Mouse (Mus musculus) CH12.LX (cell line): ENCODE measurements around the gene Tal1. TPM values are rescaled to one million over a fixed set of nuclear protein-coding genes. Genes with fewer than 3 reads are reported as not detected.

ENCODE experiments used
- DNase-seq: peaks from one replicate; pipeline ENCODE4 v3.0.0-alpha.2; 2013; ENCODE audit errors: extremely low read depth
- H3K27ac ChIP-seq: 2 replicates; pipeline ENCODE4 v1.5.1; 2012; ENCODE audit warnings: low read depth, mild to moderate bottlenecking, control low read depth, moderate library complexity; ENCODE audit not compliant: insufficient read depth
- H3K27me3 ChIP-seq: replicated peaks from 2 replicates; pipeline ENCODE3; 2012; ENCODE audit warnings: inconsistent platforms
- H3K36me3 ChIP-seq, 2 experiments: replicated peaks in 1 of 2; 2 replicates each; pipeline versions ENCODE3 to v1.6.1; 2012; ENCODE audit warnings: inconsistent platforms in 1 of 2, low read length in 1 of 2, mild to moderate bottlenecking in 1 of 2, mixed read lengths in 1 of 2, moderate library complexity in 1 of 2; ENCODE audit not compliant: control insufficient read depth in 1 of 2, insufficient read depth in 1 of 2
- H3K4me1 ChIP-seq, 2 experiments: 2 replicates each; pipeline ENCODE4 v1.6.1; 2012; ENCODE audit warnings: inconsistent platforms in 1 of 2, moderate library complexity in 1 of 2; ENCODE audit not compliant: insufficient read depth in 2 of 2, control insufficient read depth in 1 of 2
- H3K4me2 ChIP-seq: 2 replicates; pipeline ENCODE4 v1.6.1; 2012; ENCODE audit warnings: low read depth, mild to moderate bottlenecking, control low read depth; ENCODE audit not compliant: poor library complexity, insufficient read depth, severe bottlenecking
- H3K4me3 ChIP-seq, 3 experiments: fragments of 150-350 bp in 1 of 3; sonication (generic) in 1 of 3; replicated peaks in 1 of 3; 2 replicates each; pipeline versions ENCODE3 to v1.5.1; 2011 to 2012; ENCODE audit warnings: low read depth in 2 of 3, low read length in 2 of 3, mild to moderate bottlenecking in 2 of 3, moderate library complexity in 2 of 3, control low read depth in 1 of 3, improper control_type of control experiment in 1 of 3, inconsistent platforms in 1 of 3, mixed read lengths in 1 of 3; ENCODE audit not compliant: poor library complexity in 1 of 3
- H3K79me2 ChIP-seq: replicated peaks from 2 replicates; pipeline ENCODE4 v1.6.1; 2012; ENCODE audit warnings: mild to moderate bottlenecking, moderate library complexity; ENCODE audit not compliant: control insufficient read depth, poor library complexity, insufficient read depth, severe bottlenecking; ENCODE audit errors: extremely low read depth
- H3K9ac ChIP-seq: 2 replicates; pipeline ENCODE4 v1.6.1; 2012; ENCODE audit warnings: low read depth, mild to moderate bottlenecking, control low read depth, moderate library complexity; ENCODE audit not compliant: insufficient read depth
- H3K9me3 ChIP-seq: replicated peaks from 2 replicates; pipeline ENCODE3; 2012; ENCODE audit warnings: low read length, inconsistent platforms, mixed read lengths
- BHLHE40 ChIP-seq: IDR thresholded peaks from 2 replicates; pipeline ENCODE4 v1.6.1; 2011; ENCODE audit warnings: mild to moderate bottlenecking, low read depth, low read length, improper control_type of control experiment
- CHD1 ChIP-seq: IDR thresholded peaks from 2 replicates; pipeline ENCODE4 v1.6.1; 2012; ENCODE audit warnings: low read depth, low read length, improper control_type of control experiment, inconsistent platforms
- E2F4 ChIP-seq: IDR thresholded peaks from 2 replicates; pipeline ENCODE4 v1.6.1; 2011; ENCODE audit warnings: low read depth, low read length, improper control_type of control experiment; ENCODE audit not compliant: insufficient replicate concordance
- ELF1 ChIP-seq: IDR thresholded peaks from 2 replicates; pipeline ENCODE4 v1.6.1; 2014; ENCODE audit warnings: low read depth, mild to moderate bottlenecking, inconsistent platforms, low read length, improper control_type of control experiment
- ETS1 ChIP-seq: conservative IDR thresholded peaks from 2 replicates; pipeline ENCODE4 v1.6.1; 2012; ENCODE audit warnings: low read depth, mild to moderate bottlenecking, inconsistent platforms, low read length, improper control_type of control experiment, moderate library complexity
- HCFC1 ChIP-seq: IDR thresholded peaks from 2 replicates; pipeline ENCODE4 v1.6.1; 2012; ENCODE audit warnings: low read depth, mild to moderate bottlenecking, inconsistent platforms, low read length, improper control_type of control experiment
- JUN ChIP-seq: IDR thresholded peaks from 2 replicates; pipeline ENCODE4 v1.6.1; 2011; ENCODE audit warnings: low read depth, mild to moderate bottlenecking, low read length, improper control_type of control experiment, moderate library complexity; ENCODE audit not compliant: insufficient read depth
- JUND ChIP-seq: conservative IDR thresholded peaks from 2 replicates; pipeline ENCODE4 v1.6.1; 2011; ENCODE audit warnings: low read depth, low read length, improper control_type of control experiment
- KAT2A ChIP-seq: IDR thresholded peaks from 2 replicates; pipeline ENCODE4 v1.6.1; 2012; ENCODE audit warnings: low read length, improper control_type of control experiment, inconsistent platforms; ENCODE audit not compliant: insufficient replicate concordance
- MAFK ChIP-seq: IDR thresholded peaks from 2 replicates; pipeline ENCODE4 v1.6.1; 2011; ENCODE audit warnings: low read length, improper control_type of control experiment; ENCODE audit not compliant: insufficient replicate concordance
- MAX ChIP-seq: IDR thresholded peaks from 2 replicates; pipeline ENCODE4 v1.6.1; 2011; ENCODE audit warnings: low read length, improper control_type of control experiment
- MEF2A ChIP-seq: IDR thresholded peaks from 2 replicates; pipeline ENCODE4 v1.6.1; 2014; ENCODE audit warnings: low read depth, mild to moderate bottlenecking, inconsistent platforms, low read length, improper control_type of control experiment, borderline replicate concordance
- MXI1 ChIP-seq: IDR thresholded peaks from 2 replicates; pipeline ENCODE4 v1.6.1; 2011; ENCODE audit warnings: mild to moderate bottlenecking, low read depth, low read length, improper control_type of control experiment
- MYC ChIP-seq: IDR thresholded peaks from 2 replicates; pipeline ENCODE4 v1.6.1; 2011; ENCODE audit warnings: low read depth, mild to moderate bottlenecking, improper control_type of control experiment, low read length
- NELFE ChIP-seq: IDR thresholded peaks from 2 replicates; pipeline ENCODE4 v1.6.1; 2011; ENCODE audit warnings: low read depth, low read length, improper control_type of control experiment
- NRF1 ChIP-seq: IDR thresholded peaks from 2 replicates; pipeline ENCODE4 v1.6.1; 2014; ENCODE audit warnings: low read depth, mild to moderate bottlenecking, inconsistent platforms, low read length, improper control_type of control experiment, moderate library complexity
- PAX5 ChIP-seq: IDR thresholded peaks from 2 replicates; pipeline ENCODE4 v1.6.1; 2012; ENCODE audit warnings: low read length, inconsistent platforms, mixed read lengths
- POLR2A ChIP-seq: IDR thresholded peaks from 2 replicates; pipeline ENCODE4 v1.6.1; 2011; ENCODE audit warnings: low read depth, mild to moderate bottlenecking, improper control_type of control experiment, low read length
- RAD21 ChIP-seq: IDR thresholded peaks from 2 replicates; pipeline ENCODE4 v1.6.1; 2011; ENCODE audit warnings: low read depth, mild to moderate bottlenecking, low read length, improper control_type of control experiment, moderate library complexity
- RCOR1 ChIP-seq: conservative IDR thresholded peaks from 2 replicates; pipeline ENCODE4 v1.6.1; 2012; ENCODE audit warnings: low read depth, mild to moderate bottlenecking, inconsistent platforms, low read length, improper control_type of control experiment
- SIN3A ChIP-seq: IDR thresholded peaks from 2 replicates; pipeline ENCODE4 v1.6.1; 2012; ENCODE audit warnings: low read length, improper control_type of control experiment, inconsistent platforms
- SMC3 ChIP-seq: IDR thresholded peaks from 2 replicates; pipeline ENCODE4 v1.6.1; 2011; ENCODE audit warnings: low read depth, low read length, improper control_type of control experiment
- ZC3H11A ChIP-seq: IDR thresholded peaks from 2 replicates; pipeline ENCODE4 v1.6.1; 2012; ENCODE audit warnings: low read depth, mild to moderate bottlenecking, inconsistent platforms, low read length, improper control_type of control experiment
- ZKSCAN1 ChIP-seq: IDR thresholded peaks from 2 replicates; pipeline ENCODE4 v1.6.1; 2012; ENCODE audit warnings: low read depth, inconsistent platforms, low read length, improper control_type of control experiment, borderline replicate concordance
- ZMIZ1 ChIP-seq: IDR thresholded peaks from 2 replicates; pipeline ENCODE4 v1.6.1; 2012; ENCODE audit warnings: low read depth, mild to moderate bottlenecking, inconsistent platforms, low read length, improper control_type of control experiment
- ZNF384 ChIP-seq: IDR thresholded peaks from 2 replicates; pipeline ENCODE4 v1.6.1; 2012; ENCODE audit warnings: low read depth, low read length, improper control_type of control experiment, inconsistent platforms
- dilution Hi-C: fragments of 300-500 bp; cut with MboI; formaldehyde crosslinking; loops from 2 replicates; pipeline ENCODE4 v1.14.3; 2020; ENCODE audit warnings: low sequenced_read_pairs; ENCODE audit not compliant: extremely low pct_unique_long_range_greater_than_20kb, extremely low pct_ligation_motif_present
- in situ Hi-C: fragments of 300-500 bp; cut with MboI; formaldehyde crosslinking; loops from 3 replicates; pipeline ENCODE4 v1.14.3; 2019; ENCODE audit warnings: low sequenced_read_pairs, low pct_ligation_motif_present, low pct_unique_long_range_greater_than_20kb, mixed read lengths
- polyA plus RNA-seq: library from polyadenylated mRNA; unstranded; fragments of >175 nt; gene quantifications from 2 replicates; pipeline ENCODE4 v1.2.1, GENCODE M21; 2012; ENCODE audit warnings: low read depth; ENCODE audit not compliant: insufficient read length
- total RNA-seq, 2 experiments: library from RNA; depleted of rRNA; stranded (reverse); fragments of 300-350 nt in 1 of 2; fragments of >200 nt in 1 of 2; gene quantifications; 2 replicates each; pipeline ENCODE4 v1.2.3; 2012 to 2014

The Tal1 gene
- total and polyA plus RNA-seq, 3 experiments, result 0.12 to 0.34 (median 0.13) TPM

- dilution Hi-C loops (no loop called here), in situ Hi-C loops (no loop called here)
- Histone ChIP-seq H3K4me3 (no peak overlapping the region), H3K9me3 (peaks cover 8% of the 10 kb centered on the region), H3K9ac (no peak overlapping the region), H3K27ac (no peak overlapping the region), H3K27me3 (peaks cover 81% of the 10 kb centered on the region), H3K79me2 (no peaks in the 10 kb centered on the region), H3K4me2 (no peak overlapping the region), H3K4me1 (no peaks in the 10 kb centered on the region), H3K36me3 (no peaks in the 10 kb centered on the region)
- no peak for DNase-seq
- no peak for TF ChIP-seq ZC3H11A
- no peak for TF ChIP-seq RCOR1
- no peak for TF ChIP-seq RAD21
- no peak for TF ChIP-seq PAX5
- TF ChIP-seq HCFC1, result no peak
- no peak for TF ChIP-seq MYC
- TF ChIP-seq ETS1, result no peak
- TF ChIP-seq NELFE, result no peak
- TF ChIP-seq ZNF384, result no peak
- no peak for TF ChIP-seq SIN3A
- TF ChIP-seq POLR2A, result no peak
- TF ChIP-seq BHLHE40, result no peak
- no peak for TF ChIP-seq ZKSCAN1
- TF ChIP-seq ZMIZ1, result no peak
- TF ChIP-seq JUN, result no peak
These were observed 1.2 kb upstream of the Tal1 start for GRCm38 (mm10) chr4:115055044-115055443.

- H3K4me2 ChIP-seq, result no peak overlapping the region
- no peaks in the 10 kb centered on the region for H3K79me2 ChIP-seq
- in situ Hi-C loops (no loop called here), dilution Hi-C loops (no loop called here)
- no peaks in the 10 kb centered on the region for H3K36me3 ChIP-seq
- no peak overlapping the region for H3K4me3 ChIP-seq
- H3K4me1 ChIP-seq, result no peaks in the 10 kb centered on the region
- H3K27ac ChIP-seq, result no peak overlapping the region
- no peak for TF ChIP-seq BHLHE40
- TF ChIP-seq MXI1, result no peak
- no peak for TF ChIP-seq MEF2A
- TF ChIP-seq ELF1, result no peak
- TF ChIP-seq KAT2A, result no peak
- no peak for TF ChIP-seq SIN3A
- TF ChIP-seq JUND, result no peak
- TF ChIP-seq CHD1, result no peak
- no peak for TF ChIP-seq MAFK
- TF ChIP-seq ZNF384, result no peak
- TF ChIP-seq E2F4, result no peak
- no peak for TF ChIP-seq MAX
- no peak for TF ChIP-seq NRF1
- no peak for TF ChIP-seq SMC3
- TF ChIP-seq, all 38 proteins: peak for 0
- peaks cover 84% of the 10 kb centered on the region for H3K27me3 ChIP-seq
- no peak for DNase-seq
- no peak overlapping the region for H3K9ac ChIP-seq
- H3K9me3 ChIP-seq, result peaks cover 8% of the 10 kb centered on the region
These were observed 535 bp upstream of the Tal1 start for GRCm38 (mm10) chr4:115055691-115056090.
